Mouse (Mus musculus) liver (tissue): Measurements from ENCODE around the gene Xrcc2.

Source experiments
- DNase-seq: peaks from one replicate; pipeline ENCODE4 v3.0.0-alpha.2; 2020; ENCODE audit warnings: mixed read lengths

Gene Xrcc2

GRCm38 (mm10) chr5:25666684-25667083, 38.9 kb downstream of the Xrcc2 start:
- no peak for DNase-seq

- no peak for DNase-seq
Measured at GRCm38 (mm10) chr5:25666108-25666507, 39.5 kb downstream of the Xrcc2 start.

- no peak for DNase-seq
Measured at GRCm38 (mm10) chr5:25665516-25665915, 40.1 kb downstream of the Xrcc2 start.

- no peak for DNase-seq
Measured at GRCm38 (mm10) chr5:25663165-25663564, 42.5 kb downstream of the Xrcc2 start.

GRCm38 (mm10) chr5:25654578-25654987, 51.0 kb downstream of the Xrcc2 start:
- no peak for DNase-seq

GRCm38 (mm10) chr5:25653377-25653776, 52.2 kb downstream of the Xrcc2 start:
- DNase-seq = no peak

- no peak for DNase-seq
Measured at GRCm38 (mm10) chr5:25652435-25652834, 53.2 kb downstream of the Xrcc2 start.

GRCm38 (mm10) chr5:25645661-25646364, 59.8 kb downstream of the Xrcc2 start:
- DNase-seq = no peak

GRCm38 (mm10) chr5:25644509-25644908, 61.1 kb downstream of the Xrcc2 start:
- DNase-seq = no peak

- DNase-seq = no peak
Measured at GRCm38 (mm10) chr5:25642741-25643140, 62.9 kb downstream of the Xrcc2 start.
